Mouse (Mus musculus): ENCODE measurements around the gene Ube2cbp. TPM values are rescaled to one million over a fixed set of nuclear protein-coding genes. Genes with fewer than 3 reads are reported as not detected.
A peak's percentile ranks its signal among the peaks of the same experiment; 100 is the strongest.

The Ube2cbp gene
- 5.2 and 6.0 TPM in 2 replicates for polyA plus RNA-seq (2015; fragmentation: Nextera tagmentation; extraction: Ambion mirVana)

DNA sequence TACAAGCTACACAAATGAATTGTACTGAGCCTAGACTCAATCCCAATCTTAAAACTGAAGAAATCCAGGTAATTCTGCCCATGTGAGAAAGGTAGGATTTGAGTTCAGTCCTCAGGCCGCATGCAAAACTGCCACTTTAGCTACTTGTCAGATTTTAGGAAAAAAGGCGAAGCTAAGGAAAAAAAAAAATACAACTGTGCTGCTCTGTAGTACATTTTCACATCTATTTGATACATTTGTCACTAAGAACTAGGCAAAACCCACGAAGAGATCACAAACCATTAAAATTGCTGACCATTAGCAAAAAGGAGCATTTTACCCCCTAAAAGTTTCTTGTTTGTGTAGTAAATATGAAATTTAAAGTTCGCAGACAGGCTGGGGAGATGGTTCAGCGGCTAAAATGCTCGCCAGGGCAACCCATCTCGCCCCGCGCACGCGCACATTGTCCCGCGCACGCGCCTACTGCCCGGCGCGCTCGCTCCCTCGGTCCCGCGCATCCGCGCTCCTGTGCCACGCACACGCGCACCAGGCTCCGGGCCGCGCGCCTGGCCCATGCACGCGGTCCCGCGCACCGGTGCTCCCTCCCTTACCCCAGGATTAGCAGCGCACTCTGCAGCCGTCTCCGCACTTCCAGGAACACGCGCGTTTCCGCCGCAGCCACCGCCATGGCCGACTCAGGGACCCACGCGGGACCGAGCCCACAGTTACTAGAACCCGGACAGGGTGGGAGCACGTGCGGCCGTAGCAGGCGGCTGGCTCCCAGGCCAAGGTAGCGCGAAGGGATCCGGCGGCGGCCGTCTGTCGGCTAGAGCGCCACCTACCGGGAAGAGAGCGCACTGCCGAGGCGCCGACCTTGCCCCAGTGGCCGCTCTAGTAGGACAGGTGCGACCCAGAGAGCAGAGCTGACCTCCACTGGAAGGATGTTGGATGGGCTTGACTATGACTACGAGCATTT is at the start of gene Ube2cbp:
Gene Ube2cbp, minus strand, starts transcription at position 800 of the 955 bp plus-strand sequence.
- Histone ChIP-seq H3K4me3 (peak within 1 kb of the TSS; percentile 62), H3K27me3 (peaks cover 10% of the 10 kb centered on the region), H3K27ac (peak within 1 kb of the TSS; percentile 74), H3K9ac (peak within 1 kb of the TSS; percentile 79), H3K9me3 (replicated peaks) (no peaks in the 10 kb centered on the region), H3K4me1 (peaks cover 13% of the 10 kb centered on the region; the same call in 1 of the 2 replicates), H3K36me3 (ENCODE audit: poor library complexity, severe bottlenecking) (no peaks in the 10 kb centered on the region), H3K4me2 (peak within 1 kb of the TSS; percentile 60)
- ATAC-seq = peak; percentile 80
- WGBS = 2% methylated on average over 70 of the region's 70 CpGs

DNA sequence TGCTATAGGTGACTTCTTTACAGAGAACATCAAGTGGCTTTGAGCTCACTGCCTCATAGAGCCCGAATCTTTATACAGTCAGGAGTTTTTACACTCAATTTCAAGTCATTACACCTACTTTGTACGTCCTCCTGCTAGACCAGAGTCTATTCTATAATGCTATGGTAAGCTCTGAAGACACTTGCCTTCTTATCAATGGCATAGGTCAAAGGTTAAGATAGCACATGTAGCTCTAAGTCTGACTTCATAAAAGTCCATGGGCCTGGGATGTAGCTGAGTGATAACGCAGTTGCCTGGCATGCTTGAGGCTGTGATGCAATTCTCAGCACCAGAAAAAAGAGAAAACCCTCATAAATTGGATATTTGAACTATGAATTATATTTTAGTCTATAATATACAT is 49.6 kb upstream of the Ube2cbp start:
- no peak for ATAC-seq
- Histone ChIP-seq H3K4me3 (no peak overlapping the region), H3K27ac (no peak overlapping the region), H3K4me1 (no peaks in the 10 kb centered on the region), H3K9ac (no peak overlapping the region), H3K36me3 (ENCODE audit: poor library complexity, severe bottlenecking) (peaks cover 46% of the 10 kb centered on the region), H3K27me3 (no peaks in the 10 kb centered on the region), H3K9me3 (replicated peaks) (no peaks in the 10 kb centered on the region), H3K4me2 (no peak overlapping the region)
- 86% methylated on average over 3 of the region's 3 CpGs for WGBS

DNA sequence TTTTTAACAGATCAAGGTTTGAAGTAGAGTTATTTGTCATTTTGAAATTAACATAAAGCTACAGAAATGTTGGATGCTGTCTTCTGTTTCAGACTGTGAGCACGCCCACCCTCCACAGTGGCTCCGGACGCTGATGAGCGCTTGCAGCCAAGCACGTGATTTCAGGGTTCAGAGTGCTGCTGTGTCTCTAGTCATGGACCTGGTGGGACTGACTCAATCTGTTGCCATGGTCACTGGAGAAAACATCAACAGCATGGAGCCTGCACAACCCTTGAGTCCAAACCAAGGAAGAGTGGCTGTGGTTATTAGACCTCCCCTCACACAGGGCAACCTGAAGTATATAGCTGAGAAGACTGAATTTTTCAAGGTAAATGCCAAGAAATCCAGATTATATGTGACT is 49.0 kb upstream of the Ube2cbp start:
- no peaks in the 10 kb centered on the region for H3K9me3 ChIP-seq (replicated peaks)
- 83% methylated on average over 5 of the region's 5 CpGs for WGBS

DNA sequence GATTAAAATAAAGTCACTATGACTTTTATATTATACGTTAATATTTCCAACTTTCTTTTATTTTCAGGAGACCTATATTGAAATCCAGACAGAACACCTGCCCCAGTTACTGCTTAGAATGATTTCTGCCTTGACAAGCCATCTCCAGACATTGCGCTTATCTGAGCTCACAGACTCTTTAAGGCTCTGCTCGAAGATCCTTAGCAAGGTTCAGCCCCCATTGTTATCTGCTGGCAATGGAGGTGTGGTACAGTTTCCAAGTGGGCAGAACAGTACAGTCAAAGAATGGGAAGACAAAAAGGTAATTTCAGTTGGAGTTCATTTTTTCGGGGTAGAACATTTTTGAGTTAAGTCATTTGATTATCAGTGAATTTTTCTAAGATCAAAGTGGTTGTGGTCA is 42.7 kb upstream of the Ube2cbp start:
- no peak overlapping the region for H3K4me3 ChIP-seq
- no peak overlapping the region for H3K27ac ChIP-seq
- no peaks in the 10 kb centered on the region for H3K9me3 ChIP-seq (replicated peaks)
- peaks cover 19% of the 10 kb centered on the region for H3K36me3 ChIP-seq (ENCODE audit: poor library complexity, severe bottlenecking)
- no peak overlapping the region for H3K9ac ChIP-seq
- ATAC-seq = no peak
- no peaks in the 10 kb centered on the region for H3K27me3 ChIP-seq
- H3K4me2 ChIP-seq = no peak overlapping the region
- H3K4me1 ChIP-seq = no peaks in the 10 kb centered on the region
- 90% methylated on average over 4 of the region's 4 CpGs for WGBS

More for the DNA sequence above, 49.0 kb upstream of the Ube2cbp start:
- peaks cover 46% of the 10 kb centered on the region for H3K36me3 ChIP-seq (ENCODE audit: poor library complexity, severe bottlenecking)
- H3K4me3 ChIP-seq = no peak overlapping the region
- H3K27me3 ChIP-seq = no peaks in the 10 kb centered on the region
- H3K4me1 ChIP-seq = no peaks in the 10 kb centered on the region
- 0 out of 2 replicates have a peak, but pooled peaks have one; percentile 16 for ATAC-seq
- H3K27ac ChIP-seq = no peak overlapping the region
- H3K9ac ChIP-seq = no peak overlapping the region
- no peak overlapping the region for H3K4me2 ChIP-seq

DNA sequence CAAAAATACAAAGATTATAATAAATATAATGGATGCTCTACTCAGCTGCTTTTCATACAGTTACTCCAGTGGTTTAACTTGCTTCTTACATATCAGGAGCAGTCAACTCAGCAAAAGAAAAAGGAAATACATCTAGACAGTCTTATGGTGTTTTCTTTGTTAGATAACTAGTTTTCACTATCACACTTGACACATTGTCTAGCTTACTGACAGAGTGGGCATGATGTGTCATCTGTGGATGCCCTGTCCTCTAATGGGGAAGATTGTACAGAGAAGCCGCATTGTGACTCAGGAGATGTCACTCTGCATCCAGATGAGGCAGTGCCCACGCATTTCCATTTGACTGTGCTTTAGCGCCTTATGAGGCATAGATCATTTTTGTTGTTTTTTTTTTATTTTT is 34.3 kb upstream of the Ube2cbp start:
- no peak overlapping the region for H3K4me2 ChIP-seq

DNA sequence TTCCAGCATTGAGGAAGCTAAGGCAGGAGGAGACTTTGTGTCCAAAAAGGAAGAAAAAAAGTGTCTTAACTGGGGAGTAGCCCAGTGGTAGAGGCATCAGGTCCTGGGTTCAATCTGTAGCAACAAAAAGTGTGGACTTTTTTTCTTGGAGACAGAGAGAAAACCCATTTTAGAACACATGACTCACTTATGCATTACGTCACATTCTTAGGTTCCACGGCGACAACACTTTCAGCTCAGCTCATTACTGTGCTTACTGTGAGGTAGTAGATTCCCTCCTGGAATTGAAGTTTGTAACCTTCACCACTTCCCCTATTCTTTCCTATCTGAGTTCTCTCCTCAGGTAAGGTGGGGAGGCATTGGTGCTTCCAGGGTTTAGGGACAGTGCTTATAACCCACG is 31.5 kb upstream of the Ube2cbp start:
- H3K27ac ChIP-seq = no peak overlapping the region
- ATAC-seq = no peak
- no peaks in the 10 kb centered on the region for H3K27me3 ChIP-seq
- WGBS = 93% methylated on average over 4 of the region's 4 CpGs
- H3K4me2 ChIP-seq = no peak overlapping the region
- H3K4me3 ChIP-seq = no peak overlapping the region
- H3K9ac ChIP-seq = no peak overlapping the region
- no peaks in the 10 kb centered on the region for H3K9me3 ChIP-seq (replicated peaks)
- no peaks in the 10 kb centered on the region for H3K4me1 ChIP-seq
- H3K36me3 ChIP-seq (ENCODE audit: poor library complexity, severe bottlenecking) = peaks cover 40% of the 10 kb centered on the region

More for the DNA sequence above, 34.3 kb upstream of the Ube2cbp start:
- no peak overlapping the region for H3K27ac ChIP-seq
- WGBS = 98% methylated on average over 3 of the region's 3 CpGs
- peaks cover 30% of the 10 kb centered on the region for H3K36me3 ChIP-seq (ENCODE audit: poor library complexity, severe bottlenecking)
- ATAC-seq = no peak
- H3K4me3 ChIP-seq = no peak overlapping the region
- no peaks in the 10 kb centered on the region for H3K27me3 ChIP-seq
- H3K9ac ChIP-seq = no peak overlapping the region
- no peaks in the 10 kb centered on the region for H3K9me3 ChIP-seq (replicated peaks)
- no peaks in the 10 kb centered on the region for H3K4me1 ChIP-seq

DNA sequence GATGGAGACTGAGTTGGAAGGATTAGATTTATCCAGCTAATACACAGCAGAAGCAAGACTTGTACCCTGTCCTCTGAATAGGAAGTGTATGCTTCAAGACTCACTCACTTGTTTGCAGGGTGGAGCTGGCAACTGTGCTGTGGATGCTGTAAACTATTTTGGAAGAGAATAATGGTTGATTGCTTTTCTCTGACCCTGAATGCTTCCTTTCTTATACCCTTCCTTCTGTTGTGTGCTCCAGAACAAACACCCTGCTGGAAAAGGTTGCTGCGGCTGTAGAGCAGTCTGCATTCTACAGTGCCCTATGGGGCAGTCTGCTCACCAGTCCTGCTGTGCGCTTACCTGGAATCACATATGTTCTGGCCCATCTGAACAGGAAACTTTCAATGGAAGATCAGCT is 27.0 kb upstream of the Ube2cbp start:
- no peaks in the 10 kb centered on the region for H3K9me3 ChIP-seq (replicated peaks)
- no peak overlapping the region for H3K9ac ChIP-seq
- no peak overlapping the region for H3K27ac ChIP-seq
- 90% methylated on average over 2 of the region's 2 CpGs for WGBS
- H3K27me3 ChIP-seq = no peaks in the 10 kb centered on the region
- no peak overlapping the region for H3K4me2 ChIP-seq
- peaks cover 32% of the 10 kb centered on the region; the same call in 1 of the 2 replicates for H3K36me3 ChIP-seq (ENCODE audit: poor library complexity, severe bottlenecking)
- H3K4me1 ChIP-seq = no peaks in the 10 kb centered on the region
- no peak overlapping the region for H3K4me3 ChIP-seq
- no peak for ATAC-seq

DNA sequence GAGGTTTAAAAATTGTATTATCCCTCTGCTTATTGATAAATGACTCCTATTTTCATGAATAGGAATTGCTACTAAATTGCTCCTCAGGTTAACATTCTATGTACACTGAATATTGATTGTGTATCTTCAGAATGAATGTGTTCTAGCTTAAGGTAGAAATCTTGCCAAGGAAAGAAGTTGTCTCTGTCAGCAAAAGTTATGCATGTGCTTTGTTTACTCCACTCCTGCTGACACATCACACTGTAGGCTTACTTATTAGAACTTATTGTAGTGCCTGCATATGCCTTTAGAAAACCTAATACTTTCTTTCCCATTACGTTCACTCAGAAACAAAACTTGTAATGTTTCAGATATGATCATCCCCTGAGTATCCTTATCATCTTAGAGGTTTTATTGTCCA is 17.5 kb upstream of the Ube2cbp start:
- H3K27ac ChIP-seq = no peak overlapping the region
- no peak overlapping the region for H3K9ac ChIP-seq
- no peaks in the 10 kb centered on the region for H3K27me3 ChIP-seq
- H3K36me3 ChIP-seq (ENCODE audit: poor library complexity, severe bottlenecking) = no peaks in the 10 kb centered on the region
- 92% methylated on average over 1 of the region's 1 CpGs for WGBS
- H3K4me2 ChIP-seq = no peak overlapping the region
- H3K4me1 ChIP-seq = no peaks in the 10 kb centered on the region
- H3K4me3 ChIP-seq = no peak overlapping the region
- ATAC-seq = no peak
- H3K9me3 ChIP-seq (replicated peaks) = no peaks in the 10 kb centered on the region

DNA sequence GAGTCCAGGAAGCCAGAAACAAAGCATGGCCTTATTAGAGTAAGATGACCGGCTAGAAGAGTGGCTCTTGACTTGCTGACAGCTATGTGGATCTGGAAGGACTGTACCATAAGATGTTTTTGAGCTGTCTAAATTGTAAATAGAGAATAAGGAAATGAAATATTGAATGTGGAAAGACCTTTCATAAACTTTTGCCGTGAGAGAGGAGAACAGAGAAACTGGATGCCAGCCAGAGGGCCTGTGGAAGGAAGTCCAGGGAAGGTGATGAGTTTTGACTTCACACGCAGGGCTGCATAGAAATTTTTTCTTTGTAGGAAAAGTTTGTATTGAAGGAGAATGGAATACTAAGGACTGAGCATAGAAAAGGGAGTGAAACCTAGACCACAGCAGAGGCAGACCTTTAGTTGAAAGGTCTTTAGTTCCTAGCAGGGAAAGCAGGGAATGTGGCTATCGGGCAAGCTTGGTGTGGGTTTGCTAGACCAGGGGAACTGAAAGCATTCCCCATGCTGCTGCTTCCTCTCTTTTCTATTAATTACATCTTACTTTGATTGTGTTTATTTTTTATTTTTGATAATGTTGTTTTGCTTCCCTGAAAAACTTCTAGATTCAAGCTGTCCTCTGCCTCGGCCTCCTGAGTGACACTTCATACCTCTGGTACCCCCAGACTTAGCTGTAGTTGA is 13.8 kb upstream of the Ube2cbp start:
- H3K4me2 ChIP-seq = no peak overlapping the region
- H3K27me3 ChIP-seq = no peaks in the 10 kb centered on the region
- no peak overlapping the region for H3K9ac ChIP-seq
- WGBS = 86% methylated on average over 5 of the region's 5 CpGs
- no peak overlapping the region for H3K27ac ChIP-seq
- no peaks in the 10 kb centered on the region for H3K9me3 ChIP-seq (replicated peaks)
- H3K4me1 ChIP-seq = no peaks in the 10 kb centered on the region
- H3K4me3 ChIP-seq = no peak overlapping the region
- ATAC-seq = no peak
- no peaks in the 10 kb centered on the region for H3K36me3 ChIP-seq (ENCODE audit: poor library complexity, severe bottlenecking)

DNA sequence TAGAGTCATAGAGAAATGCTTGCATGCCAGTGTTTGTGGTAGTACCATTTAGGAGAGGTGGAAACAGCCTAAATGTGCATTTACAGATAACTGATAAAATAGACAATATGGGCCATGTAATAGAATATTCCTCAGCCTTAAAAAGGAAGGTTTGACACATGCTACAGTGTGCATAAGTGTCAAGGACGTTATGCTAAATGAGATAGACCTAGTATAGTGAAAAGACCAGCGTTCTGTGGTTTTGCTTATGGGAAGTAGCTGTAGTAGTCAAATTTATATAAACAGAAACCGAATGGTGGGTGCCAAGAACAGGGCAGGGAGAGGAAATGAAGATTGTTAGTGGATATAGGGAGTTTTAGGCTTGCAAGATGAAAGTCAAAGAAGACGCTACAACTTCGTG is 12.0 kb upstream of the Ube2cbp start:
- Histone ChIP-seq H3K27me3 (no peaks in the 10 kb centered on the region), H3K4me1 (no peaks in the 10 kb centered on the region), H3K9ac (no peak overlapping the region), H3K36me3 (ENCODE audit: poor library complexity, severe bottlenecking) (no peaks in the 10 kb centered on the region), H3K4me2 (no peak overlapping the region), H3K27ac (no peak overlapping the region), H3K9me3 (replicated peaks) (no peaks in the 10 kb centered on the region), H3K4me3 (no peak overlapping the region)
- ATAC-seq = no peak
- WGBS = 86% methylated on average over 5 of the region's 5 CpGs

DNA sequence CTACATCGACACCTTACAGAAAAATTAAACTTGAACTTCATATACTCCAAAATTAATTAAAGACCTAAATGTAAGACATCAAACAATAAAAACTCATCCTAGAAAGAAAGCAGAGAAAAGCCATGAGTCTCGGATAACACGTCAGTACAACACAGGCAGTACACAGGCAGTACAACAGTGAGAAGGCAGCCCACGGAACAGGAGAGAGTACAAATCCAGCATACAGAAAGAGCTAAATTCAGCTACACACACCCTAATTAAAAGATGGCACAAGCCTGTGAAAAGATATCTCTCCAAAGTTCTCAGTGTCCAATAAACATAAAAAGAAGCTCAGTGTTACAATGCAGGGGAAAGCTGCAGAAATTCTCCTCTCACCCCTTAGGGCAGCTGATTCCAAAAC is 11.2 kb upstream of the Ube2cbp start:
- H3K36me3 ChIP-seq (ENCODE audit: poor library complexity, severe bottlenecking) = no peaks in the 10 kb centered on the region
- WGBS = 93% methylated on average over 4 of the region's 4 CpGs

More for the DNA sequence above, 11.2 kb upstream of the Ube2cbp start:
- ATAC-seq = no peak
- Histone ChIP-seq H3K27me3 (no peaks in the 10 kb centered on the region), H3K9ac (no peak overlapping the region), H3K27ac (no peak overlapping the region), H3K4me3 (no peak overlapping the region), H3K4me1 (no peaks in the 10 kb centered on the region), H3K9me3 (replicated peaks) (no peaks in the 10 kb centered on the region), H3K4me2 (no peak overlapping the region)
